Mouse (Mus musculus) ES-E14 (cell line): ENCODE data around the gene Foxa2. TPM values are rescaled to one million over a fixed set of nuclear protein-coding genes. Genes with fewer than 3 reads are reported as not detected.

Source experiments
- DNase-seq: peaks from one replicate; pipeline ENCODE4 v3.0.0-alpha.2; 2013; ENCODE audit warnings: low read depth, low spot score
- H3K27ac ChIP-seq: 2 replicates; pipeline ENCODE4 v1.5.1; 2012; ENCODE audit warnings: low read depth, mild to moderate bottlenecking, low read length, moderate library complexity, mixed read lengths; ENCODE audit not compliant: poor library complexity, insufficient read depth, severe bottlenecking
- H3K36me3 ChIP-seq: 2 replicates; pipeline ENCODE4 v1.6.1; 2012; ENCODE audit warnings: mild to moderate bottlenecking, low read length, moderate library complexity, mixed read lengths; ENCODE audit not compliant: control insufficient read depth, poor library complexity, insufficient read depth, severe bottlenecking
- H3K4me1 ChIP-seq, 2 experiments: fragments of 150-350 bp in 1 of 2; sonication (generic) in 1 of 2; 2 replicates each; pipeline ENCODE4 v1.6.1; 2012; ENCODE audit warnings: low read length in 2 of 2, mild to moderate bottlenecking in 1 of 2, mixed read lengths in 1 of 2; ENCODE audit not compliant: control insufficient read depth in 2 of 2, insufficient read depth in 2 of 2, poor library complexity in 1 of 2
- H3K4me3 ChIP-seq, 2 experiments: fragments of 150-350 bp in 1 of 2; sonication (generic) in 1 of 2; 2 replicates each; pipeline ENCODE4 v1.5.1; 2012; ENCODE audit warnings: low read length in 2 of 2, low read depth in 1 of 2, mild to moderate bottlenecking in 1 of 2, mixed read lengths in 1 of 2; ENCODE audit not compliant: insufficient read depth in 1 of 2, poor library complexity in 1 of 2, severe bottlenecking in 1 of 2
- H3K9ac ChIP-seq: 2 replicates; pipeline ENCODE4 v1.6.1; 2012; ENCODE audit warnings: low read depth, mild to moderate bottlenecking, low read length, mixed read lengths; ENCODE audit not compliant: poor library complexity, insufficient read depth, severe bottlenecking
- H3K9me3 ChIP-seq: fragments of 150-350 bp; sonication (generic); 2 replicates; pipeline ENCODE4 v1.6.1; 2012; ENCODE audit warnings: low read depth, mild to moderate bottlenecking, low read length; ENCODE audit not compliant: control insufficient read depth, insufficient read depth
- CHD2 ChIP-seq: IDR thresholded peaks from 2 replicates; pipeline ENCODE4 v1.6.1; 2014; ENCODE audit warnings: mild to moderate bottlenecking, low read depth, low read length, inconsistent platforms
- HCFC1 ChIP-seq: IDR thresholded peaks from 2 replicates; pipeline ENCODE4 v1.6.1; 2012; ENCODE audit warnings: low read length, inconsistent platforms, borderline replicate concordance; ENCODE audit not compliant: insufficient read depth
- MAFK ChIP-seq: IDR thresholded peaks from 2 replicates; pipeline ENCODE4 v1.6.1; 2014; ENCODE audit warnings: mild to moderate bottlenecking, low read depth, low read length, inconsistent platforms; ENCODE audit not compliant: insufficient read depth
- ZC3H11A ChIP-seq: IDR thresholded peaks from 2 replicates; pipeline ENCODE4 v1.6.1; 2012; ENCODE audit warnings: low read depth, mild to moderate bottlenecking, inconsistent platforms, low read length, borderline replicate concordance
- ZNF384 ChIP-seq: IDR thresholded peaks from 2 replicates; pipeline ENCODE4 v1.6.1; 2012; ENCODE audit warnings: low read depth, low read length, inconsistent platforms
- in situ Hi-C, 2 experiments: fragments of 600-800 bp; cut with MboI; formaldehyde crosslinking; loops; one replicate each; pipeline ENCODE4 v1.15.1; 2025; ENCODE audit warnings: low sequenced_read_pairs in 2 of 2, inconsistent platforms in 1 of 2; ENCODE audit not compliant: unreplicated experiment in 2 of 2
- total RNA-seq: library from RNA; depleted of rRNA; stranded (reverse); fragments of 300-350 nt; gene quantifications from 2 replicates; pipeline ENCODE4 v1.2.3, GENCODE M21; 2012; rRNA removed

Foxa2 gene
- total RNA-seq = 0.11 and 1.5 TPM in 2 replicates

GRCm38 (mm10) chr2:148046799-148047165 lies at the start of gene Foxa2:
Foxa2 (minus strand) TSS chr2:148046969.
- Histone ChIP-seq H3K9ac (no peak within 1 kb of the TSS), H3K4me1 (peaks cover 0 to 4% of the 10 kb centered on the region in 2 experiments; a peak in 1 of 4 replicates), H3K9me3 (no peaks in the 10 kb centered on the region), H3K36me3 (no peaks in the 10 kb centered on the region), H3K4me3 (peak within 1 kb of the TSS; percentile 49 to 59; a peak in 3 of 4 replicates), H3K27ac (no peak within 1 kb of the TSS)
- no peak for DNase-seq
- in situ Hi-C loops = loop anchor here (5.0 to 25.0 kb wide), 6 partner anchors 242 to 1834 kb away; partner anchors contain the start of genes Insm1 (in 1 of the 2), Nkx2-2 (in 1 of the 2) and Nkx2-4 (in 1 of the 2)
- TF ChIP-seq HCFC1 (no peak), MAFK (no peak), ZC3H11A (no peak), ZNF384 (no peak), CHD2 (no peak)

GRCm38 (mm10) chr2:148092089-148092488 lies 45.3 kb upstream of the Foxa2 start:
- TF ChIP-seq ZNF384 (no peak), CHD2 (no peak), MAFK (no peak), ZC3H11A (no peak), HCFC1 (no peak)
- Histone ChIP-seq H3K9ac (no peak overlapping the region), H3K4me3 (no peak overlapping the region), H3K36me3 (no peaks in the 10 kb centered on the region), H3K4me1 (no peaks in the 10 kb centered on the region), H3K9me3 (no peaks in the 10 kb centered on the region), H3K27ac (no peak overlapping the region)
- in situ Hi-C loops = loop anchor here in 1 of 2 experiments (10.0 kb wide), 1 partner anchor 277 kb away; no protein-coding TSS in a partner anchor
- DNase-seq = no peak

GRCm38 (mm10) chr2:148091657-148092056 lies 44.9 kb upstream of the Foxa2 start:
- no peaks in the 10 kb centered on the region for H3K36me3 ChIP-seq
- H3K4me1 ChIP-seq = no peaks in the 10 kb centered on the region
- no peak for TF ChIP-seq ZC3H11A
- no peak for TF ChIP-seq MAFK
- no peak for TF ChIP-seq HCFC1
- TF ChIP-seq CHD2 = no peak
- TF ChIP-seq ZNF384 = no peak
- H3K9ac ChIP-seq = no peak overlapping the region
- DNase-seq = no peak
- H3K27ac ChIP-seq = no peak overlapping the region
- no peaks in the 10 kb centered on the region for H3K9me3 ChIP-seq
- in situ Hi-C loops = loop anchor here in 1 of 2 experiments (10.0 kb wide), 1 partner anchor 277 kb away; no protein-coding TSS in a partner anchor
- no peak overlapping the region for H3K4me3 ChIP-seq

- no peaks in the 10 kb centered on the region for H3K4me1 ChIP-seq
- TF ChIP-seq ZNF384 (no peak), MAFK (no peak), ZC3H11A (no peak), CHD2 (no peak), HCFC1 (no peak)
- H3K36me3 ChIP-seq = no peaks in the 10 kb centered on the region
- no peak overlapping the region for H3K27ac ChIP-seq
- H3K4me3 ChIP-seq = no peak overlapping the region
- H3K9me3 ChIP-seq = no peaks in the 10 kb centered on the region
- in situ Hi-C loops = loop anchor here in 1 of 2 experiments (10.0 kb wide), 1 partner anchor 275 kb away; no protein-coding TSS in a partner anchor
- no peak overlapping the region for H3K9ac ChIP-seq
- no peak for DNase-seq
Observed at GRCm38 (mm10) chr2:148090071-148090470, 43.3 kb upstream of the Foxa2 start.

GRCm38 (mm10) chr2:148085529-148085928 lies 38.8 kb upstream of the Foxa2 start:
- Histone ChIP-seq H3K9ac (no peak overlapping the region), H3K36me3 (no peaks in the 10 kb centered on the region), H3K4me3 (no peak overlapping the region), H3K4me1 (no peaks in the 10 kb centered on the region), H3K9me3 (no peaks in the 10 kb centered on the region), H3K27ac (no peak overlapping the region)
- no peak for DNase-seq
- in situ Hi-C loops = no loop called here
- TF ChIP-seq ZNF384 (no peak), CHD2 (no peak), HCFC1 (no peak), MAFK (no peak), ZC3H11A (no peak)
